Mouse (Mus musculus) heart, adult 8-10 months (tissue): ENCODE results near the gene Ercc6l. TPM values are rescaled to one million over a fixed set of nuclear protein-coding genes. Genes with fewer than 3 reads are reported as not detected.
"Not testable (repeated sequence)": the region's sequence is repeated elsewhere in the genome, so short reads cannot be mapped to it uniquely, and the experiment has no call there.

Experiments used
- DNase-seq: peaks from one replicate; pipeline ENCODE4 v3.0.0; 2022; ENCODE audit warnings: low spot score
- total RNA-seq, 4 experiments: library from RNA; stranded (reverse); gene quantifications; 2 replicates each; pipeline ENCODE4 v1.2.4; 2022

Ercc6l gene
- total RNA-seq, 4 experiments from 2014 or later = 0.27 to 0.29 (median 0.28) TPM

- DNase-seq = not testable (repeated sequence)
Measured at GRCm38 (mm10) chrX:102109349-102109748, 47.5 kb downstream of the Ercc6l start.

GRCm38 (mm10) chrX:102103830-102104229 lies 53.1 kb downstream of the Ercc6l start:
- DNase-seq = not testable (repeated sequence)

GRCm38 (mm10) chrX:102101886-102102285 lies 55.0 kb downstream of the Ercc6l start:
- no peak for DNase-seq

DNA sequence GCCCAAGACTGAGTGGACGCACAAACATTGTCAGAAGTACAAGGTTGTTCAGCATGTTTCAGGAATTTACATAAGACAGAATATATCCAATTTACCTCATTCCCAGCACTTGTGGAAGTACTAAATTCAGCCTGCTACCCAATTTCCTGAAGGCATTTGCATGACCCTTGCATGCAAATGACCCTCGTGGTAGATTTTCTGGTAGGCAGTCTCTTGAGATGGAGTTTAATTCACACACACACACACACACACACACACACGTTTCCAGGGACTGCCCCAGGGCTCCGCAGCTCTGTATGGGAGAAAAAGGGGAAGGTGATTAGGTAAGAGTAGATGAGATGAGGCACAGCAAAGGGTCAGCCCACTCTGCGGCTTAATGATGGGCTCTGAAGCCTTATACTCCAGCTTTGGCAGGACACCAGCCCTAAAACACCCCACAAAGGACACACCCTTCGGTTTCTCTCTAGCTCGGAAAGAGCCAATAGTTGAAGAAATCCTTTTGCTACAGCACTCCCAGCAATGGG lies 62.4 kb downstream of the Ercc6l start:
- no peak for DNase-seq

Other genes starting within 250 kb of the Ercc6l start
- gene Rtl5, start 85.8 kb downstream of the Ercc6l start, total RNA-seq = 1 to 10 TPM; 1.1 to 1.9 (median 1.3) TPM
- gene Pin4, start 37.6 kb downstream of the Ercc6l start, total RNA-seq = 10 to 100 TPM; 16.4 to 27.6 (median 19.2) TPM
- 100 to 1,000 TPM; 541 to 608 (median 600) TPM for gene Rps4x, start 32.3 kb upstream of the Ercc6l start, total RNA-seq
- gene Cited1, start 95.1 kb upstream of the Ercc6l start, total RNA-seq = under 1 TPM; 0.44 to 0.65 (median 0.52) TPM